Mouse (Mus musculus) embryo, embryonic 10 days (tissue): ENCODE measurements around the gene Pdgfa.
A peak's percentile ranks its signal among the peaks of the same experiment; 100 is the strongest.

Experiments used
- DNase-seq: peaks from one replicate; pipeline ENCODE4 v3.0.0-alpha.2; 2015; ENCODE audit warnings: low spot score

Pdgfa gene

GRCm38 (mm10) chr5:138997171-138997788 lies at the start of gene Pdgfa:
Gene Pdgfa (minus strand): TSS chr5:138997370.
- peak; percentile 80 for DNase-seq

GRCm38 (mm10) chr5:139046636-139047035 lies 49.5 kb upstream of the Pdgfa start:
- no peak for DNase-seq

- DNase-seq, result no peak
These were observed 46.4 kb upstream of the Pdgfa start for GRCm38 (mm10) chr5:139043546-139043945.

- DNase-seq, result no peak
These were observed 45.1 kb upstream of the Pdgfa start for GRCm38 (mm10) chr5:139042299-139042698.

GRCm38 (mm10) chr5:139035171-139035570 lies 38.0 kb upstream of the Pdgfa start:
- DNase-seq, result no peak

GRCm38 (mm10) chr5:139034746-139035145 lies 37.6 kb upstream of the Pdgfa start:
- DNase-seq, result no peak

- peak; percentile 21 for DNase-seq
These were observed 36.5 kb upstream of the Pdgfa start for GRCm38 (mm10) chr5:139033406-139034317.

GRCm38 (mm10) chr5:139027603-139028002 lies 30.4 kb upstream of the Pdgfa start:
- DNase-seq, result peak; percentile 27

- DNase-seq, result no peak
These were observed 27.4 kb upstream of the Pdgfa start for GRCm38 (mm10) chr5:139024351-139025105.

GRCm38 (mm10) chr5:139020595-139020994 lies 23.4 kb upstream of the Pdgfa start:
- DNase-seq, result no peak

- no peak for DNase-seq
These were observed 20.4 kb upstream of the Pdgfa start for GRCm38 (mm10) chr5:139017371-139018124.

GRCm38 (mm10) chr5:139015097-139015496 lies 17.9 kb upstream of the Pdgfa start:
- DNase-seq, result no peak

GRCm38 (mm10) chr5:139010649-139011048 lies 13.5 kb upstream of the Pdgfa start:
- no peak for DNase-seq

GRCm38 (mm10) chr5:139007141-139007775 lies 10.1 kb upstream of the Pdgfa start:
- peak; percentile 7 for DNase-seq

- DNase-seq, result no peak
These were observed 7.4 kb upstream of the Pdgfa start for GRCm38 (mm10) chr5:139004588-139004987.

- no peak for DNase-seq
These were observed 2.5 kb upstream of the Pdgfa start for GRCm38 (mm10) chr5:138999716-139000115.

- DNase-seq, result peak; percentile 16
These were observed 888 bp upstream of the Pdgfa start for GRCm38 (mm10) chr5:138997936-138998580.

GRCm38 (mm10) chr5:138996322-138997073 lies 672 bp downstream of the Pdgfa start:
- peak; percentile 71 for DNase-seq

GRCm38 (mm10) chr5:138995721-138996311 lies 1.4 kb downstream of the Pdgfa start:
- peak; percentile 75 for DNase-seq
